Mouse (Mus musculus): ENCODE results near the gene Nes. TPM values are rescaled to one million over a fixed set of nuclear protein-coding genes. Genes with fewer than 3 reads are reported as not detected.
A peak's percentile ranks its signal among the peaks of the same experiment; 100 is the strongest.

Nes gene
- polyA plus RNA-seq, 1 experiment from 2014 or later: 5.7 TPM

DNA sequence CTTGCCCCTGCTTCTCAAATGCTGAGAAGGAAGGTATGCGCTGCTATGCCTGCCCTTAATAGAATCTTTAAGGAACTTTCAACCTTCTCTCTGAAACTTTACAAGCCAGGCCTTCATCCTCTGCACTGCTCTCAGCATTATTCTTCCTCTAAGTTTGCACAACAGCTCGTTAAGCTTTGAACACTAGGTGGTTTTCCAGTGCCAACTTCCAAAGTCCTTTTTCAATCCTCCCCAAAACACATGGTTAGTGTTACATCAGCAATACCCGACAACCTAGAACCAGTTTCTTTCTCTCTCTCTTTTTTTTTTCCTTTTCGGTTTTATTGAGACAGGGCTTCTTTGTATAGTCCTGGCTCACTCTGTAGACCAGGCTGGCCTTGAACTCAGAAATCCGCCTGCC lies 36.9 kb upstream of the Nes start:
- Histone ChIP-seq H3K4me1 (replicated peaks; ENCODE audit: control insufficient read depth, insufficient read depth) (no peaks in the 10 kb centered on the region; the same call in 1 of the 2 replicates), H3K27ac (replicated peaks) (no peak overlapping the region), H3K4me3 (ENCODE audit: low read depth, low read length) (no peak overlapping the region), H3K9me3 (ENCODE audit: control insufficient read depth, low read length) (no peaks in the 10 kb centered on the region), H3K27me3 (ENCODE audit: control insufficient read depth, insufficient read depth, low read length) (no peaks in the 10 kb centered on the region), H3K4me2 (replicated peaks; ENCODE audit: low read depth) (no peak overlapping the region), H3K9ac (ENCODE audit: low read length) (no peak overlapping the region), H3K36me3 (ENCODE audit: control insufficient read depth, insufficient read depth, low read length) (peaks cover 8% of the 10 kb centered on the region)
- ATAC-seq (ENCODE audit: low FRiP score, low TSS enrichment): no peak
- no peak for DNase-seq (ENCODE audit: low spot score)
- no peak for TF ChIP-seq CTCF (IDR thresholded peaks at IDR 0.05; ENCODE audit: low read depth)
- TF ChIP-seq EP300 (optimal IDR thresholded peaks at IDR 0.05): no peak
- WGBS: 81% methylated on average over 5 of the region's 5 CpGs

DNA sequence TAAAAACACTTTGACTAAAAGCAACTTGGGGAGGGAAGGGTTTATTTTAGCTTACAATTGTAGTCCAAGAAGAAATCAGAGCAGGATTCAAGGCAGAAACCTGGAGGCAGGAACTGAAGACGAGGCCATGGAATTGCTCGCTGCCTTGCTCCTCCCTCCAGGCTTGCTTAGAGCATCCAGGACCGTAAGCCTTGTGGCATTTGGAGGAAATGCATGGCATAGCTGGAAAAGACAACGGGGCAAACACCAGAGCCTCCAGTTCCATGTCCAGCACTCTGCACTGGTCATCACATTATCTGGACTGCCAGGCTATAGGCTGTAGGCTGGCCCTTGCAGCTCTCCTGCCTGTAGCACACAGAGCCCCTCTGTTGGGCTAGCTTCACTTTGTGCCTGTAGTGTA lies 36.4 kb upstream of the Nes start:
- TF ChIP-seq EP300 (optimal IDR thresholded peaks at IDR 0.05): no peak
- TF ChIP-seq CTCF (IDR thresholded peaks at IDR 0.05; ENCODE audit: low read depth): 0 out of 2 replicates have a peak, but pooled peaks have one; percentile 10

DNA sequence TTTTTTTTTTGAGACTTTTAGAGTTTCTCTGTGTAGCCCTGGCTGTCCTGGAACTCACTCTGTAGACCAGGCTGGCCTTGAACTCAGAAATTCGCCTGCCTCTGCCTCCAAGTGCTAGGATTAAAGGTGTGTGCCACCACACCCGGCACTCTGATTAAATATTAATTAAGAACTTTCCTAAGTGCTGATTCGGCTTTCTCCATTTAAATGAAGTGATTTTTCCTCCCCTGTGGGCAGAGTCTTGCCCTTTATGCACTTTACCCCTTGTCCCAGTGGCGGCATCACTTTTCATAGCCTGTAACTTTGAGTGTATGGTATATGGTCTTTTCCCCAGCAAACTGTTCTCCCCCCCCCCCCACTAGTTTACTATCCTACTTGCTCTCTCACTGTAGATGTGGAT lies 35.7 kb upstream of the Nes start:
- no peaks in the 10 kb centered on the region for H3K27me3 ChIP-seq (ENCODE audit: control insufficient read depth, insufficient read depth, low read length)
- peaks cover 8% of the 10 kb centered on the region for H3K36me3 ChIP-seq (ENCODE audit: control insufficient read depth, insufficient read depth, low read length)
- H3K27ac ChIP-seq (replicated peaks): no peak overlapping the region
- DNase-seq (ENCODE audit: low spot score): no peak
- TF ChIP-seq EP300 (optimal IDR thresholded peaks at IDR 0.05) (no peak), CTCF (IDR thresholded peaks at IDR 0.05; ENCODE audit: low read depth) (no peak)
- H3K4me1 ChIP-seq (replicated peaks; ENCODE audit: control insufficient read depth, insufficient read depth): no peaks in the 10 kb centered on the region
- 78% methylated on average over 4 of the region's 4 CpGs for WGBS
- H3K4me3 ChIP-seq (ENCODE audit: low read depth, low read length): no peak overlapping the region
- ATAC-seq (ENCODE audit: low FRiP score, low TSS enrichment): no peak
- H3K4me2 ChIP-seq (replicated peaks; ENCODE audit: low read depth): no peak overlapping the region
- no peak overlapping the region for H3K9ac ChIP-seq (ENCODE audit: low read length)
- H3K9me3 ChIP-seq (ENCODE audit: control insufficient read depth, low read length): no peaks in the 10 kb centered on the region

More for the DNA sequence above, 36.4 kb upstream of the Nes start:
- no peak for DNase-seq (ENCODE audit: low spot score)
- Histone ChIP-seq H3K4me2 (replicated peaks; ENCODE audit: low read depth) (no peak overlapping the region), H3K27ac (replicated peaks) (no peak overlapping the region), H3K36me3 (ENCODE audit: control insufficient read depth, insufficient read depth, low read length) (peaks cover 8% of the 10 kb centered on the region), H3K9me3 (ENCODE audit: control insufficient read depth, low read length) (no peaks in the 10 kb centered on the region), H3K9ac (ENCODE audit: low read length) (no peak overlapping the region), H3K4me3 (ENCODE audit: low read depth, low read length) (no peak overlapping the region), H3K4me1 (replicated peaks; ENCODE audit: control insufficient read depth, insufficient read depth) (no peaks in the 10 kb centered on the region), H3K27me3 (ENCODE audit: control insufficient read depth, insufficient read depth, low read length) (no peaks in the 10 kb centered on the region)
- ATAC-seq (ENCODE audit: low FRiP score, low TSS enrichment): no peak
- 69% methylated on average over 4 of the region's 4 CpGs for WGBS

DNA sequence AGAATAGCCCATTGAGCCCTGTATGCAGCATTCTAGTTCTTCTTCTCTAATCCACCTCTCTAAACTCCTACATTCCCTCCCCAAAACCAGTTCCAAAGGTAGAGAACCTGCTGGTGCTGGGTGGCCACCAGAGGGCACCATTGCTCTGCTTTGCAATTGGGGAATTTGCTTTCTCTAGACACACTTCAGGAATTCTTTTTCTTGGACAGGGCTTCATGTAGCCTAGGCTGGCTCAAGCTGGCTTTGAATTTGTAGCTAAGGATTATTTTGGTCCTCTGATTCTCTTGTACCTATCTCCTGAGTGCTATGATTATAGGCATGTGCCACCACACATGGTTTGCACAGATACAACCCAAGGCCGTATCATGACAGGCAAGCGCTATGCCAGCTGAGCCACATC lies 35.1 kb upstream of the Nes start:
- H3K9me3 ChIP-seq (ENCODE audit: control insufficient read depth, low read length): no peaks in the 10 kb centered on the region
- no peak for TF ChIP-seq EP300 (optimal IDR thresholded peaks at IDR 0.05)
- peak; percentile 98 for TF ChIP-seq CTCF (IDR thresholded peaks at IDR 0.05; ENCODE audit: low read depth)
- 98% methylated on average over 2 of the region's 2 CpGs for WGBS
- ATAC-seq (ENCODE audit: low FRiP score, low TSS enrichment) (peak; percentile 24; the same call in 1 of the 2 replicates), DNase-seq (ENCODE audit: low spot score) (peak; percentile 83)
- H3K4me3 ChIP-seq (ENCODE audit: low read depth, low read length): no peak overlapping the region
- H3K27ac ChIP-seq (replicated peaks): no peak overlapping the region
- H3K36me3 ChIP-seq (ENCODE audit: control insufficient read depth, insufficient read depth, low read length): peaks cover 8% of the 10 kb centered on the region
- H3K4me1 ChIP-seq (replicated peaks; ENCODE audit: control insufficient read depth, insufficient read depth): no peaks in the 10 kb centered on the region
- H3K27me3 ChIP-seq (ENCODE audit: control insufficient read depth, insufficient read depth, low read length): no peaks in the 10 kb centered on the region
- no peak overlapping the region for H3K9ac ChIP-seq (ENCODE audit: low read length)
- H3K4me2 ChIP-seq (replicated peaks; ENCODE audit: low read depth): no peak overlapping the region

DNA sequence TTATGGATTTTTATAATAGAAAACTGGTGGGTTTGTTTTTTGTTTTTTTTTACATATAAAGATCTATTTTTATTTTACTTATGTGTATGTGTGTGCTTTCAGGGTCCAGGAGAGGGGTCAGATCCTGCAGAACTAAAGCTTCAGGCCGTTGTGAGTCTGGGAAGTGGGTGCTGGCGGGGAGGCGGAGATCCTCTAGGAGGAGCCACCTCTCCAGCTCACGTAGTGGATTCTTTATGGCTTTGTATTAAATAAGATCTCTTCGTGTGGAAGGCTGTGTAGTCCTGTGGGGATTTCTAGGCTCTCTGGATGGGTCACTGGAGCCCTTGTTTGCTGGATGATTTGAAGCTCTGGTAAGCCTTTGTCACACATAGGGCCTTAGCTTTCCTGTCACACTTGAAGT lies 30.3 kb upstream of the Nes start:
- Histone ChIP-seq H3K27me3 (ENCODE audit: control insufficient read depth, insufficient read depth, low read length) (no peaks in the 10 kb centered on the region), H3K4me1 (replicated peaks; ENCODE audit: control insufficient read depth, insufficient read depth) (peaks cover 3% of the 10 kb centered on the region; the same call in 1 of the 2 replicates), H3K9me3 (ENCODE audit: control insufficient read depth, low read length) (no peaks in the 10 kb centered on the region), H3K4me2 (replicated peaks; ENCODE audit: low read depth) (no peak overlapping the region), H3K4me3 (ENCODE audit: low read depth, low read length) (no peak overlapping the region), H3K36me3 (ENCODE audit: control insufficient read depth, insufficient read depth, low read length) (peaks cover 9% of the 10 kb centered on the region; the same call in 1 of the 2 replicates), H3K27ac (replicated peaks) (no peak overlapping the region), H3K9ac (ENCODE audit: low read length) (no peak overlapping the region)
- DNase-seq (ENCODE audit: low spot score) (no peak), ATAC-seq (ENCODE audit: low FRiP score, low TSS enrichment) (no peak)
- no peak for TF ChIP-seq EP300 (optimal IDR thresholded peaks at IDR 0.05)
- TF ChIP-seq CTCF (IDR thresholded peaks at IDR 0.05; ENCODE audit: low read depth): peak; percentile 17; the same call in 1 of the 2 replicates
- 62% methylated on average over 5 of the region's 5 CpGs for WGBS

DNA sequence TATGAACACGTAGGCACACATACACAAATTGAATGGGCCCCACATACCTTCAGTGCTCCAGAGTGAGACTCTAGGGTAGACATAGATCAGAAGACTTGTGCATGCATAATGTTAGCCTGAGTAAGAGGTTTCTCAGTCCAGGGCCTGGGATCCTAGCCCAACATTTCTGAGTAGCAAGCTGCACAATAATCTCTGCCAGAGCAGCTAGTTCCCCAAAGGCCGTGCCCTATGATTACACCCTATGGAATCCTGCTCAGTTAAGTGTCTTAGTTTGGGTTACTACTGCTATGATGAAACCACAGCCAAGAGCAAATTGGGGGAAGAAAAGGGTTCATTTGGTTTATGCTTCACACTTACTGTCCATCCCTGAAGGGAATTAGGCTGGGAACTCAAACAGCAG lies 28.4 kb upstream of the Nes start:
- TF ChIP-seq EP300 (optimal IDR thresholded peaks at IDR 0.05): no peak
- TF ChIP-seq CTCF (IDR thresholded peaks at IDR 0.05; ENCODE audit: low read depth): no peak
- H3K27ac ChIP-seq (replicated peaks): no peak overlapping the region
- H3K9ac ChIP-seq (ENCODE audit: low read length): no peak overlapping the region
- no peak for ATAC-seq (ENCODE audit: low FRiP score, low TSS enrichment)
- peaks cover 9% of the 10 kb centered on the region; the same call in 1 of the 2 replicates for H3K36me3 ChIP-seq (ENCODE audit: control insufficient read depth, insufficient read depth, low read length)
- DNase-seq (ENCODE audit: low spot score): no peak
- 75% methylated on average over 2 of the region's 2 CpGs for WGBS
- no peak overlapping the region for H3K4me3 ChIP-seq (ENCODE audit: low read depth, low read length)
- no peak overlapping the region for H3K4me2 ChIP-seq (replicated peaks; ENCODE audit: low read depth)
- no peaks in the 10 kb centered on the region for H3K9me3 ChIP-seq (ENCODE audit: control insufficient read depth, low read length)
- H3K27me3 ChIP-seq (ENCODE audit: control insufficient read depth, insufficient read depth, low read length): no peaks in the 10 kb centered on the region
- peaks cover 3% of the 10 kb centered on the region; the same call in 1 of the 2 replicates for H3K4me1 ChIP-seq (replicated peaks; ENCODE audit: control insufficient read depth, insufficient read depth)
